Mouse (Mus musculus) bone marrow, adult 2 months (tissue): ENCODE data around the gene Vac14. TPM values are rescaled to one million over a fixed set of nuclear protein-coding genes. Genes with fewer than 3 reads are reported as not detected.

Experiments used
- H3K27ac ChIP-seq: fragments of 200-500 bp; 2 replicates; pipeline ENCODE4 v1.5.1; 2012; ENCODE audit warnings: low read depth, mild to moderate bottlenecking, control low read depth, inconsistent platforms, low read length; ENCODE audit not compliant: control insufficient read depth, poor library complexity, insufficient read depth
- H3K4me1 ChIP-seq: fragments of 200-500 bp; 2 replicates; pipeline ENCODE4 v1.6.1; 2011; ENCODE audit warnings: low read length; ENCODE audit not compliant: control insufficient read depth, insufficient read depth
- H3K4me3 ChIP-seq: fragments of 200-500 bp; replicated peaks from 2 replicates; pipeline ENCODE3; 2011; ENCODE audit warnings: mild to moderate bottlenecking, low read depth, low read length, control low read depth; ENCODE audit not compliant: control insufficient read depth
- CTCF ChIP-seq: fragments of 200-500 bp; IDR thresholded peaks from 2 replicates; pipeline ENCODE4 v1.5.1; 2011; ENCODE audit warnings: low read length, control low read depth; ENCODE audit not compliant: control insufficient read depth, insufficient read depth
- POLR2A ChIP-seq: fragments of 200-500 bp; IDR thresholded peaks from 2 replicates; pipeline ENCODE4 v1.6.1; 2011; ENCODE audit warnings: low read depth, mild to moderate bottlenecking, control low read depth, low read length, borderline replicate concordance; ENCODE audit not compliant: control insufficient read depth
- WGBS: fragments of 180-500 bp; shearing (Covaris S2); methylation state at CpG from one replicate; pipeline ENCODE4 v1.1.7; 2018; 5-methylcytosine and 5-hydroxymethylcytosine counted together
- polyA plus RNA-seq: library from polyadenylated mRNA; stranded (reverse); fragments of >200 nt; gene quantifications from 2 replicates; pipeline ENCODE4 v1.2.4, GENCODE M21; 2011; ENCODE audit warnings: low replicate concordance; ENCODE audit not compliant: missing spikeins, insufficient read depth, insufficient read length

The Vac14 gene
- polyA plus RNA-seq, 1 experiment, result 19.2 TPM

GRCm38 (mm10) chr8:110718209-110718968 lies 100.0 kb downstream of the Vac14 start:
- no peak for TF ChIP-seq CTCF
- no peak for TF ChIP-seq POLR2A
- Histone ChIP-seq H3K4me1 (no peaks in the 10 kb centered on the region), H3K4me3 (no peak overlapping the region), H3K27ac (no peak overlapping the region)
- WGBS, result 80% methylated on average over 8 of the region's 8 CpGs

- 33% methylated on average over 12 of the region's 12 CpGs for WGBS
- Histone ChIP-seq H3K4me1 (no peaks in the 10 kb centered on the region), H3K27ac (no peak overlapping the region), H3K4me3 (no peak overlapping the region)
- no peak for TF ChIP-seq POLR2A
- TF ChIP-seq CTCF, result no peak
Observed at GRCm38 (mm10) chr8:110718969-110719670, 100.7 kb downstream of the Vac14 start.

GRCm38 (mm10) chr8:110719898-110720653 lies 101.7 kb downstream of the Vac14 start:
- WGBS, result 77% methylated on average over 6 of the region's 6 CpGs
- Histone ChIP-seq H3K4me3 (no peak overlapping the region), H3K27ac (no peak overlapping the region), H3K4me1 (no peaks in the 10 kb centered on the region)
- TF ChIP-seq POLR2A, result no peak
- TF ChIP-seq CTCF, result no peak

GRCm38 (mm10) chr8:110720685-110721598 lies 102.6 kb downstream of the Vac14 start, which contains the start of gene Mtss1l:
TSS of gene Mtss1l (plus strand) at chr8:110721476.
- H3K4me1 ChIP-seq, result no peaks in the 10 kb centered on the region
- H3K27ac ChIP-seq, result peak within 1 kb of the TSS; percentile 21; the same call in 1 of the 2 replicates
- WGBS, result 9% methylated on average over 75 of the region's 75 CpGs
- H3K4me3 ChIP-seq, result peak within 1 kb of the TSS; percentile 34
- TF ChIP-seq CTCF (no peak), POLR2A (no peak)

GRCm38 (mm10) chr8:110721606-110722413 lies 103.4 kb downstream of the Vac14 start:
- TF ChIP-seq CTCF, result no peak
- no peak for TF ChIP-seq POLR2A
- no peaks in the 10 kb centered on the region for H3K4me1 ChIP-seq
- H3K4me3 ChIP-seq, result peak overlapping the region; percentile 34
- H3K27ac ChIP-seq, result peak overlapping the region; percentile 21; the same call in 1 of the 2 replicates
- 6% methylated on average over 59 of the region's 59 CpGs for WGBS

GRCm38 (mm10) chr8:110722414-110723011 lies 104.1 kb downstream of the Vac14 start:
- H3K4me3 ChIP-seq, result no peak overlapping the region

GRCm38 (mm10) chr8:110724493-110724892 lies 106.1 kb downstream of the Vac14 start:
- H3K4me3 ChIP-seq, result no peak overlapping the region
- no peaks in the 10 kb centered on the region for H3K4me1 ChIP-seq
- TF ChIP-seq POLR2A (no peak), CTCF (no peak)
- H3K27ac ChIP-seq, result no peak overlapping the region
- 84% methylated on average over 3 of the region's 3 CpGs for WGBS

More at GRCm38 (mm10) chr8:110722414-110723011, 104.1 kb downstream of the Vac14 start:
- no peak for TF ChIP-seq CTCF
- TF ChIP-seq POLR2A, result no peak
- no peak overlapping the region for H3K27ac ChIP-seq
- H3K4me1 ChIP-seq, result no peaks in the 10 kb centered on the region
- WGBS, result 69% methylated on average over 11 of the region's 11 CpGs
